Mouse (Mus musculus) monocyte, adult 5-6 weeks (primary cell): ENCODE data around the gene Acp4. TPM values are rescaled to one million over a fixed set of nuclear protein-coding genes. Genes with fewer than 3 reads are reported as not detected.
"Not testable (repeated sequence)": the region's sequence is repeated elsewhere in the genome, so short reads cannot be mapped to it uniquely, and the experiment has no call there.

Experiments
- ATAC-seq: fragments of 153-309, 156-312 bp; replicated peaks from 2 replicates; pipeline ENCODE4 v1.8.0; 2017; ENCODE audit warnings: mild to moderate bottlenecking; ENCODE audit not compliant: low TSS enrichment, insufficient number of reproducible peaks, severe bottlenecking, poor library complexity, low FRiP score
- total RNA-seq: library from RNA; stranded (forward); fragments of 200-1000, 200-491, 200-594 nt; gene quantifications from 3 replicates; pipeline ENCODE4 v1.2.3, GENCODE M21; 2017

Gene Acp4
- total RNA-seq, 1 experiment from 2014 or later, result not detected

DNA sequence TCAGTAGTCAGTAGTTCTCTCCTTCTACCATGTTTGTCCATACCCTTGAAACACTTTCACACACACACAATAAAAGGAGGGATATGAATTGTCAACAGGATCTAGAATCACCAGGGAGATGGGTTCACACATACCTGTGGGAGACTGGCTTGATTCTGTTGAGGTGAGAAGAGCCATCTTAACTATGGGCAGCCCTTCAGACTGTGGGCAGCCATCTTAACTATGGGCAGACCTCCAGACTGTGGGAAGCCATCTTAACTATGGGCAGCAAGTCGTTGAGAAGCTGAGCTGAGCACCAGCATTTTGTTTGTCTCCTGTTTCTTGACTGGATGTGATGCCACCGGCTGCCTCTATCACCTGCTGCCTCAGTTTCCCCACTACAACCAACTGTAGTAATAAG is 14.1 kb upstream of the Acp4 start:
- no peak for ATAC-seq

DNA sequence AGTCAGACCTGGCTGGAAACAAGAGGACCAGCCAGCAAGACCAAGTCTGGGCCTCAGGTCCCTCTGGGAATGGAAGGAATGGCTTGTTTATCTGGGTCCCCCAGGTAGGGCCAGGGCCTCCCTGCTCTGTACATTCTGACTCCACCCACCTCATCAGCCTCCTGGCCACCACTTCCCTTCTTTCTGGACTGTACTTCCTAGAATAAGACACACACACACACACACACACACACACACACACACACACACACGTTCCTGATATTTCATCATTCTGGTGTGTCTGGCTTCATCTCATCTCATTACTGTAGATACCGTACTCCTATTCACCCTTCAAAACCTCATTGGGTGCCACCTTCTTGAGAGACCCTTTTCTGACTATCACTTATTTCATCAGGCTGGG is 12.2 kb upstream of the Acp4 start:
- no peak for ATAC-seq

DNA sequence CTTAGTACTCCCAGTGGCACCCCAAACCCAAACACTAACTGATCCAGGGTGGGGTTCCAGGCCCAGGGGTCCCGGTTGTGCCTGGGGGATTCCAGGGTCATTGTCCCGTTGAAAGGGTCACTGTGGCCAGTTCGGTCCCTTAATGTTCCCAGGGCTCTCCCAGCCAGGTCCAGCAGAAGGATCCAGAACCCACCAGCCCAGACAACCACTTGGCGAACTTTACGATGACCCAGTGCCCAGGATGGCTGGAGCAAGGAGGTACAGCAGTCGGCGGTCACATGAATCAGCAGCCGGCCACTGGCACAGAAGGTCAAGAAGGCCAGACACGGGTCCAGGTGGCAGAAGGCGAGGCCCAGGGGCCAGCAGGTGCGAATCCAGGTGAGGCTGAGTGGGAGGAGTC is 10.9 kb upstream of the Acp4 start:
- no peak for ATAC-seq

DNA sequence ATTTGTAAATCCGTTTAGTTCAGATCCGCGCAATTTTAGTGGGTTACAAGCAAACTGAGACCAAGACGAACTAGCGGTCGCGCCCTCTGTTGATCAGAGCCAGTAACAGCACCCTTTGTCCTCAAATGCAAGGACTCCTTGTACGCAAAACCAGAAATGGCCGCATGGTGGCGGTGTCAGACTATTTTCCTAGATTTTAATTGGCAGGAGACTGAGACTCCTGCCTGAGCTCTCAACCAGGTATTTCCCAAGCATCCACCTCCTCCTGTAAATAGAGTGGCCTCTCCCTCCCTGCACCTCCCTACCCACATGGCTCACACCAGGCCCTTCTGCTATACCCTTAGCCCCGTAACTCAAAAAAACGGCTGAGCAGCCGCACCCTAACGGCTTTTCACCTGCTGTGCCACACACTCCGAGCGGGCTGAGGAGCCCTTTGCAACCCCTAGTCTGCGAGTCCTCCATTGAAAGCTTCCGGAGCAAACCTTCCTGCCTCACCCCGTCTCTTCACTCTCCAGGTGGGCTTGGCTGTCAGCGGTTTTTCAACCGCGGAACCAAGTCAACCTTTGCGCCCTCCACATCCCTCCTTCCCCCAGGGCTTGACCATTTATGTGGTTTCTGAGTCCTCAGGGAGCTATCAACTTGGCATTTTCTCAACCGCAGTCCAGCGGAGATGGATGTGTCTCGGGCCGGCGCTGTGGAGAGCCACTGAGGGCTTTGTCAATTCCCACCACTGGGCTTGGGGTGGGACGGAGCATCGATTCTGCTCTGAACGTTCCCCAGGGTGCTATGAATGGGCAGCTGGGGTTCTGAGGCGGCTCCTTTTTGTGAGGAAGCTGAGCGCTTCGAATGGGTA is 5.8 kb upstream of the Acp4 start:
- ATAC-seq, result peak; percentile 96

DNA sequence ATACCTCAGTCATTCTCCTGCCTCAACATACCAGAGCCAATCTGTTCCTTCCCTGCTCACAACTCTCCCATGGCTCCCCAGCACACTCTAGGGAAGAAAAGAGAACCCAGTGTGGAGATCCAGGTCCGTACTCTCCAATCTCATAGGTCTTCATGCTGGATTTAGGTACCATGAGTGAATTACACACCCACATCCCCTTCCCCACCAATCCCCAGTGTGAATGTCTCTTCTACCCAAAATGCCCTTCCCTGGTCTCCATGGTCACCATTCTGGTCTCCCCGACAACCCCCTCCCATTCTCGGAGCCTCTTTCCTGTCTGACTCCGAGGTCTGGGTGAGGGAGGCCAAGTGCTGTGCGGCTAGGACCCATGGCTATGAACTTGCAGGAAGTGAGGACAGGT is 4.0 kb upstream of the Acp4 start, which contains the start of gene Gm15517:
Gene Gm15517 (plus strand): TSS at position 301 of the 400 bp plus-strand sequence.
- no peak for ATAC-seq

DNA sequence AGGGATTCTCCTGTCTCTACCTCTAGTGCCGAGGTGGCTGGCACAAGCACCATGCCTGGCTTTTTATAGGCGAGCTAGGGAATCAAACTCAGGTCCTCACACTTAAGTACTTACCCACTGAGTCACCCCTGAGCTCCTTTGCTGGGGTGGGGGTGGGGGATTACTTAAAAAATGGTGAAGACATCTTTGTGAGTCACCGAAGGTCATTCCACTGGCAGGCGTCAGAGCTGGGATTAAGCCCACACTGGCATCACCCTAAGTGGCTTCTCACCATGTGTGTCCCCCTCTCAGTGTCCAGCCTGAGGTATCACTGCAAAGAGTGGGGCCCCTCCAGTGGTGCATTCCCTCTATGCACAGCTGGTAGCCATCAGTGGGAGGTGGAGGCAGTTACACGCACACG is 3.2 kb upstream of the Acp4 start:
- no peak for ATAC-seq

DNA sequence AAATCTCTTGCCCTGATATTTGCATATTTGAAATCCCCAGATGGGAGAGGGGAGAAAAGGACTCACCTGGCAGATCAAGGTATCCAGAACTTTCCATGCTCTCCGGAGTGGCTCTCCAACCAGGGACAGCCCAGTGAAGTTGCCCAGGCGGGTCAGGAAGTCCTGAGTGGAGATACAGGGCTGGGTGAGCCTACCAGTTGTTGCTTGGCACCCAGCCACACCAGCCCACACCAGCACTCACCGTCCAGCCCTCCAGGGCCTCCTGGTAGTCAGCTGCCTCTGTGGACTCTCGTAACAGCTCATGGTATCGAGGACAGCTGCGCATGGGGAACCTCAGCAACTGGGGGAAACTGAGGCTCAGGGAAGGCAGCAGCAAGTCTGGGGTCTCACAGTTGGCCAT is 2.2 kb downstream of the Acp4 start:
- no peak for ATAC-seq

DNA sequence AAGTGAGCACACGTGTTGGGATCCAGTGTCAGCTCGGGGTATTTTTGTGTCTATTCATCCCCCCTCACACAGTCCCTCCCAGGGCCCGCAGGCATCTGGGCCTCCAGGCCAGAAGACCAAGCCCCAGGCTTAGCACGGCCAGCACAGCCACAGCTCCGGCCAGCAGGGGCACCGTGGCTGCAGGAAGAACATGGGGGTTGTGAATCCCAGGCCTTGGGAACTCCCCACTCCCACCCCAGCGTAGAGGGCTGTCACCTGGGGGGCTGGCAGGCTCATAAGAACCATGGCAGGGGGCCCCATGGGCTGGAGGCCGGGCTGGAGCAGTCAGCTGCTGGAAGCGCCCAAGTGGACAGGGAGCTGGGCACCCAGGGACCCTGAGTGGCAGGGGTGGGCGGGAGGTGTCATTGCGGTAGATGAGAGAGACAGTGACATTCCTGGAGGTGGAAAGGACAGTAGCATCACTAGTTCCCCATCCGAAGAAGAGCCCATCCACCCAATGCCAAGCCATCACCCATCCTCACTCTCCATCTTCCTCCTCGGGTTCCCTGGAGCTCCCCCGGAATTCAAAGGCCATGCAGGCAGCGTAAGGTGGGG is 4.1 kb downstream of the Acp4 start:
- no peak for ATAC-seq

DNA sequence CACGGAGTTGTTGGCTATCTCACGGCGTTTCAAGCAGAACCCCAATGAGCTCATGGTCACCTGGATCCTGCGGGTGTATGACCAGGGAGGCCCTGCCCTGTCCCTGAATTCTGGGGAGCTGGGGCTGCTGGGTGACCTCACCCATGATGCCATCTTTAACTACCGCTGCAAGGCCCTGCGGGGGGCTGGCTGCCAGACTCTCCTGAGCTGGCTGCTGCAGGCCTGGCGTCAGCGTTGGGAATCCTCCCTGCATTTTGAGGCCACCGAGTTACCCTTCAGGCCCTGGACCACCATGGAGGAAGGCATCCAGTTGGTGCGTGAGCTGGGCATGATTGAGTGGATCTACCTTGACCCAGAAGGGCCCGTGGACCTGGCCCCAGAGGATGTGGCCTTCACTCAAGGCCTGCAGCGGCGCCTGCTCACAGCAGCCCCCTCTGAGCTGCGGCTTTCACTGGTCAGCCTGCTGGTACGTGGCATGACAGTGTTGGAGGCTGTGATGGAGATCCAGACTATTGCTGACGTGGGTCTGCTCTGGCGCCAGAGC is 6.4 kb downstream of the Acp4 start:
- not testable (repeated sequence) for ATAC-seq

DNA sequence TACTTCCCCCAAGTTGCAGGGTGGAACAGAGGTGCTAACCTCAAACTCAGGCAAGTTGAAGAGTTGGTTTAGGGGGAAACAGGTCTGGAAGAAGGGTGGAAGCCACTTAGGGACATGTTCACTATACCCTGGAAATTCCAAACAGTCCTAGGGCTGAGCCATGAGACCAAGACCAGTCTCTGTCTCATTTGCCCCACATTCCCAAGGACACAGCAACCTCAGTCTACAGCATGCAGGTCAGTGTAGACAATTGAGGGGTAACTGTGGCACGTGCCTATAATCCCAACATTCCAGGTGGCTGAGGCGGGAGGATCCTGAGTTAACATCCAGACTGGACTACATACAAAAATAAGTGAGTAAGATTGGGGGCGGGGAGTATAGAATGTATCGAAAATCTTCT is 7.9 kb downstream of the Acp4 start:
- ATAC-seq, result no peak

DNA sequence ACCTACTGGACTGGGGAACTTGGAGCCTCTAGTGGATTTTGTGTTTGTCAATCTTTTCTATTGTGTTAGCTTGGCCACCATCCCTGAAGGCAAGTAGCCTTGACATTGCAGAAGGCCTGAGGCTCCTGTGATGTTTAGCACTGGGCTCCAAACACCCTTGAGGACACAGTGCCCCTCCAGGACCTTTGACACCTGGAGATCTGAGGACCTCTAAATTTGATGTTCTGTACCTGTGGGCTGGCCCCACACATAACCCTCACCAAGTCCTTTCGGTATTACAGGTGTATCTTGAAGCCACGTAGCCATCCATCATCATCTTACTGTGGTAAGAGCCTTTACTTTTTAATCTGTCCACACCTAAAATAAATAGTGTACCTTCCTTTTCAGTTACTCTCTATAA is 9.2 kb downstream of the Acp4 start:
- ATAC-seq, result no peak

DNA sequence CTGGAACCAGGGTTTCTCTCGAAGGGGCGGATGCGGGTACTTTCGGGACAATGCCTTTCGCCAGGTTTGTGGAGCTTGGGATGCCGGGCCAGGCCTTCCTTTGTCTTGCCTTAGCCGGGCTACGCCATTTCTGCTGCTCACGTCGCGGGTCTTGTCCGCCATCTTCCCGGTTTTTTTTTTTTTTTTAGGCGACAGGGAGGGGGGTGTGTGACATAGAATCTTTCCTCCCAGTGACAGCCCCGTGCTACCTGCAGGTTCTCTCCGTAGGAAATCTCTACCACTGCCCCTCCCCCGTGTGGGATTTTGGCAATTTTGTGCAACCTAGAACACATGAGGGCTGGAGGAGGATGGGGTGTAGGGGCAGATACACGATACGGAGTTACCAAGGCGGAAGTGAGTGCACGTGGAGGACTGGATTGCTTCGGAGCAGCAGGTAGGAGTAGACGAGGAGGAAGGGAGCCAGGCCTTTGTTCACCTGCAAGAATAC is 10.2 kb downstream of the Acp4 start:
- 0 out of 2 replicates have a peak, but pooled peaks have one; percentile 5 for ATAC-seq

DNA sequence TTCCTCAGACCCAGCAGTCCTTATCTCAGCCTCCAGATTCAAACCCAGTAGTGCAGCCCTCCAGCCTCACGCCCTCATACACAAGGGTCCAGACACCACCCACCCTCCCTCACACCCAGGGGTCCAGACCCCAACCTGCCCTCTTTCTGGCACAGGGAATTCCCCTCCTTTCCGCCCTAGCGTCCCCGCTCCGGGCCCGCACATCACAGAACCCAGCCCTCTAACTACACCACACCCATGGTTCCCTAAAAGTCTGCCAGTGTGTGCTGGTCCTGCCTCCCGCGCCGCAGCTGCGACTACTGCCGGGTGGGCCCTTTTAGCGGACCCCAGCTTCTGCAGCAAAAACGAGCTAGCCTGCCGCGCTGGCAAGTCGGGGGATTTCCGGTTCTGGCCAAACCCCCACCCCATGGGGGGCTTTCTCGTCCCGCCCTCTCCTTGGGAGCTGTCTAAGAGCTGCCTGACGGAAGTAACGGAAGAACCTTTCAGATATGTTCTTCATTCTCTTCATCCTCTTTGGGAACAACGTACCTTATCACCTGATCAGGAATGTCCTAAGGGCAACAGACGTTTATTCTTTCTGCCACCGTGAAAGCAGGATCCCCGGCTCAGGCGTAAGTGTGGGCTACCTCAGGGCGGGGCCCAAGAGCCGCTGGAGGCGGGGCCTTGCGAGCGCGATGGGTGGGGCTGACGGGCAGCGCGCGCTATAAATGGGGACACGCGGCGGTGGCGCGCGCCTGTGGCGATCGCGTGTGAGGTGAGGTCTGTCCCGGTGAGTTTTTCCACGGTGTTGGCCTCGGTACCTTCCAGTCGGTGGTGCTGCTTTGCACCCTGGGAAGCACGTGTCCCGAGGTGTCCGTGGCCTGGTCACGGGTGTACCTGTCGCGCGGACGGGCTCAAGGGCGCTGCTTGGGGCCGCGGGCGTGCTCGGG is 10.9 kb downstream of the Acp4 start, which contains the start of the genes 1700028J19Rik and 2410002F23Rik:
Gene 1700028J19Rik (minus strand): TSS at position 641 of the 929 bp plus-strand sequence.
Gene 2410002F23Rik (plus strand): TSS at position 668 of the 929 bp plus-strand sequence.
- peak; percentile 69 for ATAC-seq

DNA sequence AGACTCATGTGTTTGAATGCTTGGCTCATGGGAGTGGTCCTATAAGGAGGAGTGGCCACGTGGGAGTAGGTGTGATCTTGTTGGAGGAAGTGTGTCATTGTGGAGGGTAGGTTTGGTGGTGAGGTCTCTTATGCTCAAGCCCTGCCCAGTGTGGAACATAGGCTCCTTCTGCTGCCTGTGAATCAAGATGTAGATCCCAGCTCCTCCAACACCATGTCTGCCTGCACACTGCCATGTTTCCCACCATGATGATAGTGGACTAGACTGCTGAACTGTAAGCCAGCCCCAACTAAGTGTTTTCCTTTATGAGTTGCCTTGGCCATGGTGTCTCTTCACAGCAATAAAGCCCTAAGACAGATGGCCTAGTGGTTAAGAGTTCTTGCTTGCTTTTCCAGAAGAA is 13.1 kb downstream of the Acp4 start:
- no peak for ATAC-seq

DNA sequence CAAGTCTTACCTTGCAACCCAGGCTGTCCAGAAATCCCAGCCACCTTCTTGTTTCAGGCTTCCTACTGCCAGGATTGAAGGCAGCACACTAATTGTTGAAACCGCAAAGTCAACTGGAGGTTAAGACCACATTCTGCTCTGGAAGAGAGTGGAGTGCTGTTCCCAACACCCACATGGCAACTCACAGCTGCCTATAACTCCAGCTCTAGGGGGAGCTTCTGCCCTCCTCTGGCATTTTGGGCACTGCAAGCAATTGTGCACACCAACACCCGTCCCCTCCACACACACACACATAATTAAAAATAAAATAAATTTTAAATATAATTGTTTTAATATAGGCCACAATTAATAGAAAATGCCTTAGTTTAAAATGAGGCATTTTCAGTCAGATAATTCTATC is 16.0 kb downstream of the Acp4 start:
- no peak for ATAC-seq

DNA sequence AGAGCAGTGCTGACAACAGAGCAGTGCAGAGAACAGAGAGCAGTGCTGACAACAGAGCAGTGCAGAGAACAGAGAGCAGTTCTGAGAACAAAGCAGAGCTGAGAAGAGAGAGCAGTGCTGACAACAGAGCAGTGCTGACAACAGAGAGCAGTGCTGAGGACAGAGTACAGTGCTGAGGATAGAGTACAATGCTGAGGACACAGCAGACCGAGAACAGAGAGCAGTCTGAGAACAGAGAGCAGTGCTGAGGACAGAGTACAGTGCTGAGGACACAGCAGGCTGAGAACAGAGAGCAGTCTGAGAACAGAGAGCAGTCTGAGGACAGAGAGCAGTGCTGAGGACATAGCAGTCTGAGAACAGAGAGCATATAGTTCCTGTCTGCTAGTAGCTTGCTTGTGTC is 16.5 kb downstream of the Acp4 start:
- ATAC-seq, result no peak

DNA sequence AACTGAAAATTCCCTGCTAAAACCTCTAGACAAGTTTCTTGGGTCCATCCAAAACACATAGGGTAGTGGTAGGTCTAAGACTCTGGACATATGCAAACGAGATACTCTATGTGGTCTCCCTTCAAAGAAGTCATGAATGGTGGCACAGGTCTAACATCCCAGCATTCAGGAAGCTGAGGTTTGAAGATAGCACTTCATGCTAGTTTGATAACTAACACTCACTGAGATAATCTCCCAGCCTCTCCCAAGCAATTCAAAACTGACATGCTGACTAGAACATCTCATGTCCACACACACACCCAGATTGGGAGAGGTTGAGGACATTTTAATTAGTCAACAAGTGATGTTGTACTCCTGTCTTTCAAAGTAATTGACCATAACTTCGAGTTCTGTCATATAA is 17.3 kb downstream of the Acp4 start:
- ATAC-seq, result no peak

DNA sequence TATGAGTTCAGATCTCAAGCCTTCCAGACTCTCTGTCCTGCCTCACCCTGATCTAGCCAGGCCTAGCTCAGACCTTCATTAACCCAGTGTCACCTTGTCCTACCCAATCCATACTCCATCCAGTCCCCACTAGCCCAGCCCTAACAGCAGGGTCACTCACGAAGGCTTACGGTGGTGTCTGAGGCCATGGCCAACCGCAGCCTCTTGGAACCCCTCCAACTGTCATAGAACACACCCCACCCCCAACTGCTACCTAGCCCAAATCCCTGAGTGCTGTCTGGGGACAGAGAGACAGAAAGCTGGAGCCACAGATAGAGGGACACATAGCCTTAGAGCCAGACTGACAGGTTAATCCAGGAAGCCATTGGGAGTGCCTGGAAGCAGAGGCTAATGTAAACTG is 21.3 kb downstream of the Acp4 start, which contains the start of gene Gm36864:
Gene Gm36864 (plus strand): TSS at position 269 of the 400 bp plus-strand sequence.
- ATAC-seq, result no peak

DNA sequence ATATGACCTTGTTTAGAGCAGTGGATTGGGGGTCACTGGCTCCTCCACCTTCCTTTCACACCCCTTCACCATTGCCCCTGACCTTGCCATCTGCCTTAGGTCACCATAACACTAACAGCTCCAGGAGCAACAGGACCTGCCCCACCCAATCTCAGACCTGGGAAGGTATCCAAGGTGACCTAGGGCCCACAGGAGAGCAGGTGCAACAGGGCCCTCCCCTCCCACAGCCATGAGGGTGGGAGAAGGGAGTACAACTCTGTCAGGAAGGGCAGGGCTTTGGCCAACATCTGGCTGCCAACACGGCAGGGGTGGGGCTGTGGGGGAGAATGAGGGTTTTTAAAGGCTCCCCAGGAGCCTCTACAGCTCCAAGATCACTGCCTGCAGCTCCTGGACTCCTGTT is 32.1 kb downstream of the Acp4 start, which contains the start of gene Klk1:
Gene Klk1 (plus strand): TSS at position 285 of the 400 bp plus-strand sequence.
- ATAC-seq, result no peak
